In the genomic region with DNA sequence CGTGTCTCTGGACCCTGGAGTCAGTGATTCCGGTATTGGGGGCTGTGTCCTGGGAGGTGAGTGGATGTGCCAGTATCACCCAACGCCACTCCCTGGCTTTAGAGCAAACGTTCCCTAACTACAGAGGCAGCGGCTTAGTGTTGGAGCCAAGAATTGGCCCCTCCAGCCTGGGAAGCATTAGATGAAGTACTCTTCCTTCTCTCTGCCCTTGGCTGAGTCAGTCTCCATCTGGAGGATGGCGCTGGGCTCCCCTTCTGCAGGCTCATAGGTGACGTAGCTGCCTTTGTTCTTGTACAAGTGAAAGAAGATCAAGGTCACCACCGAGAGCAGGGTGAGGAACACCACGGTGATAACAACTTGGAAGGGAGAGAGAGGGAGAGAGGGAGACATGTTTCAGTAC, we compare ENCODE assay signal across 9 mouse cellular contexts. TPM values are rescaled to one million over a fixed set of nuclear protein-coding genes. Genes with fewer than 3 reads are reported as not detected.
A peak's percentile ranks its signal among the peaks of the same experiment; 100 is the strongest.
DNase-seq lines count a peak whose midpoint lies in the region; ATAC-seq and TF ChIP-seq lines count a peak whose summit lies in the region.
"Not testable (repeated sequence)": the region's sequence is repeated elsewhere in the genome, so short reads cannot be mapped to it uniquely, and the experiment has no call there.
"Had no signal": no experiment of that assay in that cellular context is flagged by ENCODE, and none has a peak within 500 bp of the region (broad histone marks: within the 10 kb centered on the region; RNA-seq: fewer than 3 reads in every experiment).

No protein-coding gene starts in this region.

- not testable (repeated sequence) for H3K4me3 ChIP-seq in brown adipose tissue, adult 24 weeks (ENCODE audit: insufficient read depth, low read depth, low read length); heart, adult 2 months; intestine, postnatal 0 days (ENCODE audit: low read depth, low read length); liver, adult 2 months (ENCODE audit: insufficient read depth, low read depth, low read length); lung, postnatal 0 days (ENCODE audit: low read depth, low read length)

- not testable (repeated sequence) for H3K27me3 ChIP-seq in heart, adult 2 months (ENCODE audit: control insufficient read depth, insufficient read depth, low read length); intestine, postnatal 0 days (replicated peaks; ENCODE audit: control insufficient read depth, insufficient read depth, low read length); liver, adult 2 months (ENCODE audit: control insufficient read depth, insufficient read depth, low read length); lung, postnatal 0 days (replicated peaks; ENCODE audit: insufficient read depth, low read length)

- H3K4me2 ChIP-seq in intestine, postnatal 0 days (replicated peaks; ENCODE audit: low read depth); lung, postnatal 0 days (replicated peaks; ENCODE audit: low read depth, low read length): not testable (repeated sequence)

- TF ChIP-seq EP300 in heart, adult 2 months (IDR thresholded peaks at IDR 0.05; ENCODE audit: insufficient read depth, low read depth, low read length); lung, postnatal 0 days (IDR thresholded peaks at IDR 0.05): not testable (repeated sequence)

- WGBS in heart, adult 2 months = 29% methylated on average over 9 of the region's 9 CpGs
- 48% methylated on average over 9 of the region's 9 CpGs for WGBS in intestine, postnatal 0 days
- WGBS in liver, adult 2 months = 58% methylated on average over 9 of the region's 9 CpGs
- WGBS in lung, postnatal 0 days = 56% methylated on average over 9 of the region's 9 CpGs

- not testable (repeated sequence) for H3K9ac ChIP-seq in heart, adult 2 months (ENCODE audit: low read depth, low read length); intestine, postnatal 0 days (ENCODE audit: low read depth, low read length); liver, adult 2 months (ENCODE audit: low read depth, low read length); lung, postnatal 0 days (replicated peaks; ENCODE audit: low read depth)

- DNase-seq in adrenal gland, adult 2 months = peak; percentile 77
- DNase-seq in heart, adult 2 months; liver, adult 2 months (ENCODE audit: extremely low read depth, low read depth, low spot score); lung, postnatal 0 days (ENCODE audit: low spot score): not testable (repeated sequence)
- peak; percentile 23 for DNase-seq in right cerebral cortex, postnatal 25 days

- H3K27ac ChIP-seq in brown adipose tissue, adult 24 weeks (replicated peaks; ENCODE audit: low read depth, low read length) = peak overlapping the region; percentile 56
- peak overlapping the region; percentile 58 for H3K27ac ChIP-seq in heart, adult 2 months
- peak overlapping the region; percentile 28; the same call in 1 of the 2 replicates for H3K27ac ChIP-seq in intestine, postnatal 0 days (ENCODE audit: low read depth, low read length)
- H3K27ac ChIP-seq in liver, adult 2 months (replicated peaks; ENCODE audit: insufficient read depth, low read depth, low read length) = peak overlapping the region; percentile 49
- H3K27ac ChIP-seq in lung, postnatal 0 days (ENCODE audit: low read length) = peak overlapping the region; percentile 60

- intact Hi-C loops in heart, adult 2 months (cut with DNase I) = not testable (repeated sequence)

- H3K9me3 ChIP-seq in intestine, postnatal 0 days (ENCODE audit: control insufficient read depth); lung, postnatal 0 days (ENCODE audit: low read length): not testable (repeated sequence)

- H3K79me2 ChIP-seq in heart, adult 2 months (replicated peaks; ENCODE audit: control insufficient read depth, insufficient read depth, low read length); liver, adult 2 months (ENCODE audit: control insufficient read depth, insufficient read depth, low read length): not testable (repeated sequence)

- peaks cover 23% of the 10 kb centered on the region for H3K36me3 ChIP-seq in heart, adult 2 months (ENCODE audit: control insufficient read depth, insufficient read depth, low read length)
- peaks cover 48% of the 10 kb centered on the region for H3K36me3 ChIP-seq in intestine, postnatal 0 days (ENCODE audit: control insufficient read depth, insufficient read depth)
- H3K36me3 ChIP-seq in liver, adult 2 months (ENCODE audit: control insufficient read depth, insufficient read depth, low read length) = peaks cover 34% of the 10 kb centered on the region
- H3K36me3 ChIP-seq in lung, postnatal 0 days (ENCODE audit: insufficient read depth, low read length) = peaks cover 27% of the 10 kb centered on the region; the same call in 1 of the 2 replicates

- not testable (repeated sequence) for ATAC-seq in intestine, postnatal 0 days
- peak; percentile 64 for ATAC-seq in lung, postnatal 0 days

- TF ChIP-seq POLR2A in heart, adult 2 months (IDR thresholded peaks at IDR 0.05; ENCODE audit: insufficient read depth, low read depth, low read length); liver, adult 2 months (IDR thresholded peaks at IDR 0.05; ENCODE audit: extremely low read depth, insufficient read depth, low read length): not testable (repeated sequence)

- not testable (repeated sequence) for TF ChIP-seq CTCF in heart, adult 2 months (IDR thresholded peaks at IDR 0.05); intestine, postnatal 0 days (IDR thresholded peaks at IDR 0.05; ENCODE audit: low read depth); liver, adult 2 months (IDR thresholded peaks at IDR 0.05; ENCODE audit: low read depth, low read length); lung, postnatal 0 days (IDR thresholded peaks at IDR 0.05)

- not testable (repeated sequence) for H3K4me1 ChIP-seq in brown adipose tissue, adult 24 weeks (ENCODE audit: control insufficient read depth, insufficient read depth, insufficient read length, low read length); intestine, postnatal 0 days (replicated peaks; ENCODE audit: control insufficient read depth, insufficient read depth, low read length); lung, postnatal 0 days (ENCODE audit: insufficient read depth, low read depth, low read length)
- peaks cover 13% of the 10 kb centered on the region for H3K4me1 ChIP-seq in heart, adult 2 months (ENCODE audit: control insufficient read depth, insufficient read depth, low read length)
- peaks cover 17% of the 10 kb centered on the region for H3K4me1 ChIP-seq in liver, adult 2 months (ENCODE audit: control insufficient read depth, insufficient read depth, low read length)

RNA-seq across cellular contexts. Expression of gene Dazap2, which starts 6.5 kb away (rescaled TPM):
- 100 to 1,000 TPM; 211 to 277 TPM for total RNA-seq in adrenal gland, adult 2 months (2021)
- polyA plus RNA-seq in adrenal gland, adult 2 months (2012; rRNA removed) = 887 and 1,091 TPM in 2 replicates
- polyA plus RNA-seq in brown adipose tissue, adult 24 weeks (2012; ENCODE audit: insufficient read depth, insufficient read length, missing spikeins) = 128 and 130 TPM in 2 replicates
- total RNA-seq in heart, adult 2 months (2021) = 100 to 1,000 TPM; 157 to 180 TPM
- 486 and 542 TPM in 2 replicates for polyA plus RNA-seq in heart, adult 2 months (2012; rRNA removed)
- polyA plus RNA-seq in intestine, postnatal 0 days (2015; fragmentation: Nextera tagmentation; extraction: Ambion mirVana) = 354 and 373 TPM in 2 replicates
- 50.3 and 60.2 TPM in 2 replicates for total RNA-seq in liver, adult 2 months (2014; rRNA removed)
- 395 and 460 TPM in 2 replicates for polyA plus RNA-seq in liver, adult 2 months (2012; rRNA removed)
- 246 and 299 TPM in 2 replicates for polyA plus RNA-seq in lung, postnatal 0 days (2015; fragmentation: Nextera tagmentation; extraction: Ambion mirVana)

RNA-seq across cellular contexts. Expression of gene Smagp, which starts 15.1 kb away (rescaled TPM):
- total RNA-seq in adrenal gland, adult 2 months (2021) = 10 to 100 TPM; 41.7 to 44.2 TPM
- polyA plus RNA-seq in adrenal gland, adult 2 months (2012; rRNA removed) = 35.1 and 40.6 TPM in 2 replicates
- polyA plus RNA-seq in brown adipose tissue, adult 24 weeks (2012; ENCODE audit: insufficient read depth, insufficient read length, missing spikeins) = 25.6 and 29.4 TPM in 2 replicates
- total RNA-seq in heart, adult 2 months (2021) = 10 to 100 TPM; 11.6 to 12.9 TPM
- polyA plus RNA-seq in heart, adult 2 months (2012; rRNA removed) = 19.5 and 21.1 TPM in 2 replicates
- 77.1 and 88.6 TPM in 2 replicates for polyA plus RNA-seq in intestine, postnatal 0 days (2015; fragmentation: Nextera tagmentation; extraction: Ambion mirVana)
- 13.0 and 14.9 TPM in 2 replicates for total RNA-seq in liver, adult 2 months (2014; rRNA removed)
- 57.0 and 80.1 TPM in 2 replicates for polyA plus RNA-seq in liver, adult 2 months (2012; rRNA removed)
- polyA plus RNA-seq in lung, postnatal 0 days (2015; fragmentation: Nextera tagmentation; extraction: Ambion mirVana) = 65.6 and 71.8 TPM in 2 replicates
- polyA plus RNA-seq: CD4-positive, CD25-positive, alpha-beta regulatory T cell, adult 4 months had no signal

RNA-seq across cellular contexts. Expression of gene Pou6f1, which starts 21.9 kb away (rescaled TPM):
- total RNA-seq in adrenal gland, adult 2 months (2021) = 10 to 100 TPM; 14.4 to 18.3 TPM
- 25.1 and 32.5 TPM in 2 replicates for polyA plus RNA-seq in adrenal gland, adult 2 months (2012; rRNA removed)
- 9.6 and 16.4 TPM in 2 replicates for polyA plus RNA-seq in brown adipose tissue, adult 24 weeks (2012; ENCODE audit: insufficient read depth, insufficient read length, missing spikeins)
- 10 to 100 TPM in 1 of 2 experiments, 1 to 10 TPM in 1; 8.0 to 11.5 TPM for total RNA-seq in heart, adult 2 months (2021)
- polyA plus RNA-seq in heart, adult 2 months (2012; rRNA removed) = 13.7 and 15.7 TPM in 2 replicates
- 3.0 and 4.3 TPM in 2 replicates for polyA plus RNA-seq in intestine, postnatal 0 days (2015; fragmentation: Nextera tagmentation; extraction: Ambion mirVana)
- 1.9 and 2.0 TPM in 2 replicates for total RNA-seq in liver, adult 2 months (2014; rRNA removed)
- polyA plus RNA-seq in liver, adult 2 months (2012; rRNA removed) = 3.1 and 5.5 TPM in 2 replicates
- polyA plus RNA-seq in lung, postnatal 0 days (2015; fragmentation: Nextera tagmentation; extraction: Ambion mirVana) = 6.4 and 7.6 TPM in 2 replicates

RNA-seq across cellular contexts. Expression of gene Bin2, which starts 47.7 kb away (rescaled TPM):
- total RNA-seq in adrenal gland, adult 2 months (2021) = 1 to 10 TPM; 3.1 to 4.2 TPM
- 2.8 and 3.7 TPM in 2 replicates for polyA plus RNA-seq in adrenal gland, adult 2 months (2012; rRNA removed)
- polyA plus RNA-seq in brown adipose tissue, adult 24 weeks (2012; ENCODE audit: insufficient read depth, insufficient read length, missing spikeins) = 0.79 and 1.4 TPM in 2 replicates
- total RNA-seq in heart, adult 2 months (2021) = 1 to 10 TPM; 1.6 to 2.0 TPM
- polyA plus RNA-seq in heart, adult 2 months (2012; rRNA removed) = 1.3 and 3.0 TPM in 2 replicates
- polyA plus RNA-seq in intestine, postnatal 0 days (2015; fragmentation: Nextera tagmentation; extraction: Ambion mirVana) = 5.8 and 7.3 TPM in 2 replicates
- 1.0 and 4.0 TPM in 2 replicates for total RNA-seq in liver, adult 2 months (2014; rRNA removed)
- 1.4 and 4.0 TPM in 2 replicates for polyA plus RNA-seq in liver, adult 2 months (2012; rRNA removed)
- polyA plus RNA-seq in lung, postnatal 0 days (2015; fragmentation: Nextera tagmentation; extraction: Ambion mirVana) = 4.2 and 4.5 TPM in 2 replicates
- polyA plus RNA-seq: Patski had no signal
